ENCODE assay signal across 9 mouse cellular contexts in genomic region chr2:31418571-31418970, GRCm38 (mm10). TPM values are rescaled to one million over a fixed set of nuclear protein-coding genes. Genes with fewer than 3 reads are reported as not detected.
DNase-seq lines count a peak whose midpoint lies in the region; ATAC-seq lines count a peak whose summit lies in the region.
"Had no signal": no experiment of that assay in that cellular context is flagged by ENCODE, and none has a peak within 500 bp of the region (broad histone marks: within the 10 kb centered on the region; RNA-seq: fewer than 3 reads in every experiment).

No protein-coding gene starts in this region.

- no peaks in the 10 kb centered on the region for H3K27me3 ChIP-seq in forebrain, embryonic 14.5 days (replicated peaks; ENCODE audit: control insufficient read depth, insufficient read depth, low read length)
- peaks cover 5% of the 10 kb centered on the region for H3K27me3 ChIP-seq in midbrain, embryonic 12.5 days

- no peaks in the 10 kb centered on the region for H3K4me1 ChIP-seq in forebrain, embryonic 14.5 days (ENCODE audit: control insufficient read depth, insufficient read depth, low read length)
- no peaks in the 10 kb centered on the region for H3K4me1 ChIP-seq in midbrain, embryonic 12.5 days

- no peak overlapping the region for H3K4me2 ChIP-seq in forebrain, embryonic 14.5 days (ENCODE audit: low read length)
- 0 out of 2 replicates have a peak overlapping the region, but pooled peaks have one; percentile 8 for H3K4me2 ChIP-seq in midbrain, embryonic 12.5 days (replicated peaks)

- H3K36me3 ChIP-seq in forebrain, embryonic 14.5 days (ENCODE audit: control insufficient read depth, insufficient read depth, low read length) = no peaks in the 10 kb centered on the region
- H3K36me3 ChIP-seq in midbrain, embryonic 12.5 days = no peaks in the 10 kb centered on the region

- WGBS in forebrain, embryonic 14.5 days = 25% methylated on average over 8 of the region's 8 CpGs
- 19% methylated on average over 8 of the region's 8 CpGs for WGBS in midbrain, embryonic 12.5 days

- no peak overlapping the region for H3K9ac ChIP-seq in forebrain, embryonic 14.5 days (ENCODE audit: low read length)
- H3K9ac ChIP-seq in midbrain, embryonic 12.5 days (replicated peaks) = no peak overlapping the region

- H3K9me3 ChIP-seq in forebrain, embryonic 14.5 days (replicated peaks; ENCODE audit: control insufficient read depth, low read length) = no peaks in the 10 kb centered on the region
- no peaks in the 10 kb centered on the region for H3K9me3 ChIP-seq in midbrain, embryonic 12.5 days

- peak; percentile 61 for ATAC-seq in forebrain, embryonic 14.5 days
- ATAC-seq in midbrain, embryonic 12.5 days (ENCODE audit: low FRiP score, low read depth) = peak; percentile 62; the same call in 1 of the 2 replicates

- H3K4me3 ChIP-seq in forebrain, embryonic 14.5 days (ENCODE audit: low read depth, low read length) = no peak overlapping the region
- no peak overlapping the region for H3K4me3 ChIP-seq in midbrain, embryonic 12.5 days

- DNase-seq in thymus, postnatal 4 days = peak; percentile 19
- no peak for DNase-seq in thymus, postnatal 36 days
- peak; percentile 49 for DNase-seq in forebrain, embryonic 14.5 days (ENCODE audit: low spot score)
- DNase-seq in right cerebral cortex, postnatal 14 days = no peak
- DNase-seq in layer of hippocampus, postnatal 36 days = no peak
- no peak for DNase-seq in thymus, postnatal 25 days
- DNase-seq: heart, postnatal 36 days; thymus, adult 18-20 months had no signal

- no peak overlapping the region for H3K27ac ChIP-seq in forebrain, embryonic 14.5 days (ENCODE audit: low read depth, low read length)
- H3K27ac ChIP-seq in midbrain, embryonic 12.5 days (replicated peaks) = no peak overlapping the region

RNA-seq across cellular contexts. Expression of gene Ass1, which starts 51.4 kb away (rescaled TPM):
- polyA plus RNA-seq in forebrain, embryonic 14.5 days (2014; fragmentation: Nextera tagmentation; extraction: Ambion mirVana) = 6.3 and 6.9 TPM in 2 replicates
- 11.1 and 12.2 TPM in 2 replicates for polyA plus RNA-seq in midbrain, embryonic 12.5 days (2016; fragmentation: Nextera tagmentation; extraction: Ambion mirVana)
- 10 to 100 TPM; 19.5 to 21.8 TPM for total RNA-seq in layer of hippocampus, postnatal 36 days (2021)

Comparison
In these comparisons a context has a peak if more than half of its experiments do, and no peak if none do; other contexts are left out.
1. DNase-seq: peak in thymus, postnatal 4 days (single experiment) and forebrain, embryonic 14.5 days (single experiment); none in thymus, postnatal 36 days (0 of 2), right cerebral cortex, postnatal 14 days (single experiment), layer of hippocampus, postnatal 36 days (0 of 2) and thymus, postnatal 25 days (single experiment).